Mouse (Mus musculus) embryonic facial prominence, embryonic 11.5 days (tissue): ENCODE data around the gene Prkca. TPM values are rescaled to one million over a fixed set of nuclear protein-coding genes. Genes with fewer than 3 reads are reported as not detected.

ENCODE experiments used
- ATAC-seq: fragments of 200-750 bp; cut with Nextera tagmentation; replicated peaks from 2 replicates; pipeline ENCODE4 v1.8.0; 2017; ENCODE audit warnings: low read depth; ENCODE audit not compliant: insufficient number of reproducible peaks, low FRiP score, low TSS enrichment
- DNase-seq: peaks from one replicate; pipeline ENCODE4 v3.0.0-alpha.2; 2015; ENCODE audit warnings: low spot score
- H3K27ac ChIP-seq: fragments of 300-500 bp; sonication (generic); replicated peaks from 2 replicates; pipeline ENCODE4 v1.5.1; 2014; ENCODE audit warnings: mild to moderate bottlenecking, low read depth, low read length, control low read depth
- H3K27me3 ChIP-seq: fragments of 300-500 bp; sonication (generic); 2 replicates; pipeline ENCODE4 v1.6.1; 2014; ENCODE audit warnings: mild to moderate bottlenecking, low read length, moderate library complexity, mixed read lengths; ENCODE audit not compliant: control insufficient read depth, insufficient read depth
- H3K36me3 ChIP-seq: fragments of 300-500 bp; sonication (generic); replicated peaks from 2 replicates; pipeline ENCODE4 v1.6.1; 2014; ENCODE audit warnings: low read depth, mild to moderate bottlenecking, low read length, moderate library complexity, mixed read lengths; ENCODE audit not compliant: control insufficient read depth, insufficient read depth
- H3K4me1 ChIP-seq: fragments of 300-500 bp; sonication (generic); 2 replicates; pipeline ENCODE4 v1.6.1; 2014; ENCODE audit warnings: low read length, mixed read lengths; ENCODE audit not compliant: control insufficient read depth, insufficient read depth
- H3K4me2 ChIP-seq: fragments of 300-500 bp; sonication (generic); 2 replicates; pipeline ENCODE4 v1.6.1; 2014; ENCODE audit warnings: low read depth, mild to moderate bottlenecking, control low read depth, low read length, moderate library complexity
- H3K4me3 ChIP-seq: fragments of 300-500 bp; sonication (generic); 2 replicates; pipeline ENCODE4 v1.5.1; 2014; ENCODE audit warnings: low read depth, low read length, control low read depth
- H3K9ac ChIP-seq: fragments of 300-500 bp; sonication (generic); replicated peaks from 2 replicates; pipeline ENCODE4 v1.6.1; 2014; ENCODE audit warnings: mild to moderate bottlenecking, control low read depth, low read length
- H3K9me3 ChIP-seq: fragments of 300-500 bp; sonication (generic); replicated peaks from 2 replicates; pipeline ENCODE4 v1.6.1; 2016; ENCODE audit warnings: mild to moderate bottlenecking, low read length, inconsistent platforms, mixed read lengths; ENCODE audit not compliant: control insufficient read depth
- WGBS: fragments of 180-500 bp; shearing (Covaris S2); extraction: QIAGEN DNeasy Blood & Tissue Kit; methylation state at CpG from one replicate; pipeline ENCODE4 v1.1.7; 2014; 5-methylcytosine and 5-hydroxymethylcytosine counted together
- polyA plus RNA-seq: library from polyadenylated mRNA; unstranded; fragments of >200 nt; fragmentation: Nextera tagmentation; extraction: Ambion mirVana; gene quantifications from 2 replicates; pipeline ENCODE4 v1.2.1, GENCODE M21; 2014

Gene Prkca
- polyA plus RNA-seq, 1 experiment from 2014 or later: 7.4 TPM

DNA sequence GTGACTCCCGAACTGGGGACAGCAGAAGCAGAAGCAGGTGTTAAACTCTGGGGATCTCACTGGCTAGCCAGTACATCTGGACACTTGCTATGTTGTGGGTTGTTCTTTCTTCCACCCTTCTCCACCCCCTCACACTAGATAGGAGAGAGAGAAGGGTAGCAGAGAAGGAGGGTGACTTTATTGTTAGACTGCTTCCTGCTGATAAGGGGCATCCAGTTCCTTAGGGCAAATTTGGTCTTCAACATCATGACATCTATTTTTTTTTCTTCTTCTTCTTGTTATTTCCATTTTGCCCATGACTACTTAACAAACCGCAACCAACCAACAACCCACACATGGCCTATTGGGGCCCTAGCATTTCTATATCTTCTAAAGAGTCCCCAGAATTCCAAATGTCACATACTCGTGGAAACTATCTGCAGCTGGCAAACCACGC, 97.4 kb downstream of the Prkca start:
- H3K36me3 ChIP-seq: no peaks in the 10 kb centered on the region
- 77% methylated on average over 4 of the region's 4 CpGs for WGBS
- H3K9me3 ChIP-seq: no peaks in the 10 kb centered on the region
- no peaks in the 10 kb centered on the region for H3K4me1 ChIP-seq
- ATAC-seq (no peak), DNase-seq (no peak)
- H3K27ac ChIP-seq: no peak overlapping the region
- H3K4me3 ChIP-seq: no peak overlapping the region
- H3K9ac ChIP-seq: no peak overlapping the region
- H3K4me2 ChIP-seq: no peak overlapping the region
- H3K27me3 ChIP-seq: no peaks in the 10 kb centered on the region

DNA sequence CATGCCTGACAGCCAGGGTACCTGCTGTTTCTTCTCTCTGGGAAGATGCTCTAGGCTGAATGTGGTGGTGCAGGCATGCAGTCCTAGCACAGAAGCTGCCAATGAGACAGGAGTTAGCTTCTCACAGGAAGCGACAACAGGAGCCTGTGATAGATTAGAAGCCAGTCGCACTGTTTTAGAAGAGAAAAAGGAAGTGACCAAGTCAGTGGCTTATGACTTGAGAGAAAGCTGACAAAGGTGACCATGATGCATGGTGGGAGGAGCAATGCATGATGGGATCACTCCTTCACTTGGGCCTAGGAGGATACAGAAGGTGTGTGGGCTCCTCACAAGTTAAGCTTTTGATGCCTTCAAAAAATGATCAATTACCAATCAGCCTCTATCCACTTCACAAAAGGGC, 99.5 kb downstream of the Prkca start:
- Histone ChIP-seq H3K4me2 (no peak overlapping the region), H3K27ac (no peak overlapping the region), H3K4me1 (no peaks in the 10 kb centered on the region), H3K36me3 (no peaks in the 10 kb centered on the region), H3K27me3 (no peaks in the 10 kb centered on the region), H3K9ac (no peak overlapping the region), H3K4me3 (no peak overlapping the region), H3K9me3 (no peaks in the 10 kb centered on the region)
- WGBS: 69% methylated on average over 2 of the region's 2 CpGs
- no peak for ATAC-seq
- DNase-seq: no peak

DNA sequence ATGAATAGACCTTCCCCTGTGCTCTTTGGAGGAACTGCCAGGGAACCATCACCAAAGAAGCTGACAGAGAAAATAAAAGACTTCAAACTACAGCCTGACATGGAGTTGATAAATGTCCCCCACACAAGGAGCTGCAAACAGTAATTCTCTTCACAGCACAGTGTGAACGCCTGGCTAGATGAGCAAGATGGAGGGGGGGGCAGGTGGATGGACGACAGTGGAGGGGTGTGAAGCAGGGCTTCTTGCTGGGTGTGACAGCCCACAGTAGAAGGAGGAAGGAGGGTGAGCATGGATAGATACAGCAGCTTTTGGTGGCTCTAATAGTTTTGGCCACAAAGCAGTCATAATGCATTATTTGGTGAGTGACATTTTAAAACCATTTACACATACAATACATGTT, 100.1 kb downstream of the Prkca start:
- ATAC-seq (no peak), DNase-seq (no peak)
- H3K9me3 ChIP-seq: no peaks in the 10 kb centered on the region
- no peak overlapping the region for H3K4me2 ChIP-seq
- H3K4me3 ChIP-seq: no peak overlapping the region
- no peaks in the 10 kb centered on the region for H3K4me1 ChIP-seq
- 61% methylated on average over 2 of the region's 2 CpGs for WGBS
- H3K36me3 ChIP-seq: no peaks in the 10 kb centered on the region
- H3K9ac ChIP-seq: no peak overlapping the region
- no peaks in the 10 kb centered on the region for H3K27me3 ChIP-seq
- no peak overlapping the region for H3K27ac ChIP-seq

DNA sequence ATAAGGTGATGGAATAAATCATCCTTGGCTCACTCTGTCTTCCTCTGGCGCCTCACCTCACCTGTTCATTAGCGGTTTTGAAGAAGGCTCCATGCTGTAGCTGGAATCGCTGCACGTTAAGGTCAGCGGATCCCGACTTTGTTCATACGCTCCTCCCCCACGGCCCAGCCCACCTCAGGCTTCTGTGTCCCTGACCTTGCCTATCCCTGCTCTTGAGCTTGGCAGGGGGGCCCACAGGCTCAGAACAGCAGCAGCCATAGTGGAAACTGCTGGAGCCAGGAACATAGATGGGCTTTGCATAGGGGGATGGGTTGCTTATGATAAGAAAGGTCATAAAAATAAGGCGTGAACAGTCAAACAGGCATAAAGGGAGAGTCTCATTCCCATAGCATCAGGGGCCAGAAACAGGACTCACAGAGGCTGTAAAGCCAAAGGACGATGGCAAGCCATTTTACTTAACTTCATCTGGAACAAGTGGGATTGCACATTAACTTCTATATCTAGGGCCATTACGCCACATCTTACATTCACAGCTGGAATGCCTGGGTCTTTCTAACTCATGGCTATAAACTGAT, 102.7 kb downstream of the Prkca start:
- Histone ChIP-seq H3K9me3 (no peaks in the 10 kb centered on the region), H3K27ac (no peak overlapping the region), H3K4me2 (no peak overlapping the region), H3K36me3 (no peaks in the 10 kb centered on the region), H3K27me3 (no peaks in the 10 kb centered on the region), H3K9ac (no peak overlapping the region), H3K4me1 (no peaks in the 10 kb centered on the region), H3K4me3 (no peak overlapping the region)
- DNase-seq (no peak), ATAC-seq (no peak)
- WGBS: 77% methylated on average over 11 of the region's 11 CpGs

DNA sequence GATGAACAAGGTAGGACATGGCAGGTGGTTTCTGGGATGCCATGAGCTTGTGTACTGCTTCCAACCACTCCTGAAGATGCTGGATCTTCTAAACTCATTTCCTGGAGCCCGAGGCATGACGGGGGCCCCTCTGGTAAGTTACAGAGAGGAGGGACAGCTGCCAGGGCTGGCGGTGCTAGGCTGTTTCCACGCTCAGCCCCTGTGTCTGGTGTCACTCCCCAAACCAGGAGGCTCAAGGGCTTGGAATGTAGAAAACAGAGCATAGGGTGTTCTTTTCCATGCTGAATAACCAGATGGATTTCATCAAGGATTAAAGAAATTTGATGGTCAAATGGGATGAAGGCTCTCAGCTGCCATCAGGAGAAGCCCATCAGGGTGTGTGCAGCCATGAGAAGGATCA, 104.6 kb downstream of the Prkca start:
- no peak overlapping the region for H3K4me3 ChIP-seq
- no peaks in the 10 kb centered on the region for H3K9me3 ChIP-seq
- no peak overlapping the region for H3K9ac ChIP-seq
- no peaks in the 10 kb centered on the region for H3K36me3 ChIP-seq
- no peaks in the 10 kb centered on the region for H3K4me1 ChIP-seq
- H3K27ac ChIP-seq: no peak overlapping the region
- no peaks in the 10 kb centered on the region for H3K27me3 ChIP-seq
- H3K4me2 ChIP-seq: no peak overlapping the region
- ATAC-seq: no peak
- no peak for DNase-seq
- 79% methylated on average over 4 of the region's 4 CpGs for WGBS

DNA sequence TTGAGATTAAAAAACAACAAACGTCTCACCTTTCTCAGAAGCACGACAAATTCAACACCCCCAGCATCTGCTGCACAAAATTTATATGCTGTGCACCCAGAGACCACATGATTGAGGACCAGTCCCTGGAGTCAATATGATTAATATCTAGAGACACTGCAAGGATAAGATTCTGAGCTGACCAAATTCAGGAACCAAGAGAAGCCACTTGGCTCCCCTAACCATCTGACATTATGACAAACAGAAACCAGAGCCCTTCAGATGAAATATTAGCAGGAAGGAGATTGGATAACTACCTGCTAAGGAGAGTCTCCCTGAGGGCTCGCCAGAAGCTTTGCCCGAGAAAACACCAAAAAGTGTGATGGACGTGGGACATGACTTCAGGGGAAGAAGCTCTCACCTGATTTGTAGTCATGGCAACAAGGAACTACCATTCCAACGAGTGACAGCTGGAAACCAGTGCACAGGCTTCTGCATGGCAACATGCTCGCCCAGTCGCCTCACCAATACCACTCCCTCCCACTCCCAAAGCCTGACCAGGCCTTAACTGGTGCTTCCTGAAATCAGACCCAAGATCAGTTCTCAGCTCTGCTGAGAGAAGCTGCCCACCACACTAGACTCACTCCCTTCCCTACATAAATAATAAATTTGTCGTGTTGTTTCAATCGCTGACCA, 106.8 kb downstream of the Prkca start:
- H3K9me3 ChIP-seq: no peaks in the 10 kb centered on the region
- no peak overlapping the region for H3K4me3 ChIP-seq
- H3K4me2 ChIP-seq: no peak overlapping the region
- ATAC-seq: no peak
- WGBS: 56% methylated on average over 10 of the region's 10 CpGs
- H3K9ac ChIP-seq: no peak overlapping the region
- H3K27me3 ChIP-seq: no peaks in the 10 kb centered on the region
- H3K4me1 ChIP-seq: no peaks in the 10 kb centered on the region
- no peak for DNase-seq
- no peaks in the 10 kb centered on the region for H3K36me3 ChIP-seq
- no peak overlapping the region for H3K27ac ChIP-seq

DNA sequence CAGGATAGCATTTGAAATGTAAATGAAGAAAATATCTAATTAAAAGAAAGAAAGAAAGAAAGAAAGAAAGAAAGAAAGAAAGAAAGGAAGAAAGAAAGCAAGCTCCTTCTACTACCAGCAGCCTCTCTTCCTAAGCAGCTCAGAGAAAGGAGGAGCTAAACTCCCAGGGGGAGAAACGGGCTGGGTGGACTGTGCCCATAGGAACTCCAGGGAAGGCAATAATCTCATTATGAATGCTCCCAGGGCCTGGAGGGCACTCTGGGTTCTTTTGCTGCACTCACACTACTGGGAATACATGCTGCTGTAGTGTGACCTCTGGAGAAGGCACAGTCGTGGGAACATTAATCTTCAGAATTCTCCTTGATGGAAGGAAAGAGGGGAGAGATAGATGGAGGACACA, 107.5 kb downstream of the Prkca start:
- no peak overlapping the region for H3K4me2 ChIP-seq
- no peak for ATAC-seq
- 18% methylated on average over 2 of the region's 2 CpGs for WGBS

DNA sequence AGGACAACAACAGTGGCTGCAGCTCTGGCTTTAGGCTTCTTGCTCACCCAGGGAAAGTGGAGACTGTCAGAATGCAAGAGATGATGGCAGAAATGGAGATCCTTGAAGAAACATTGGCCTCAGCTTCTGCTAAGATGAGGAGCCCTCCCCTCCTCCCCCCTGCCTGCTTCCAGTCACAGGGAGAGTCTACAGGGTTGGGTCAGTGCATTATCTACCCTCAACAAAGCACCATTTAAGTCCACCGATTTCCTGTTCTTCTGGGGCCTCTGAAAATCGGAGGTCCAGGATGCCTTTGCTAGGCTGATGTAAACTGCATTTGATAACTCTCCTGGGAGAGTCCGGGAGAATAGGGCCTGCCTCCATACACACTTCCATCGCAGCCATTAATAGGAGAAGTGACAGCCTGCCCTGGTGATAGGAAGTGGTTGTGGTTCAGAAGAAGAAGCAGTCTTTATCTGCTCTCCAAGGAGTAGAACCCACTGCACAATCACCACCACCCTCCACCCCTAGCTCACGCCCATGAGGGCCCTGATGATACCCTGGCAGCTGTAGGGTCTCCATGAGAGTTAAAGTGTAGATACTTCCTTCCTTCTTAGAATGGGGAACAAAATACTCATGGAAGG, 108.5 kb downstream of the Prkca start:
- Histone ChIP-seq H3K4me3 (no peak overlapping the region), H3K27me3 (no peaks in the 10 kb centered on the region), H3K9ac (no peak overlapping the region), H3K27ac (no peak overlapping the region), H3K4me2 (no peak overlapping the region), H3K36me3 (no peaks in the 10 kb centered on the region), H3K9me3 (no peaks in the 10 kb centered on the region), H3K4me1 (no peaks in the 10 kb centered on the region)
- no peak for DNase-seq
- no peak for ATAC-seq
- WGBS: 57% methylated on average over 5 of the region's 5 CpGs

More for the DNA sequence above, 107.5 kb downstream of the Prkca start:
- H3K27me3 ChIP-seq: no peaks in the 10 kb centered on the region
- H3K4me3 ChIP-seq: no peak overlapping the region
- H3K9me3 ChIP-seq: no peaks in the 10 kb centered on the region
- H3K27ac ChIP-seq: no peak overlapping the region
- no peak for DNase-seq
- no peaks in the 10 kb centered on the region for H3K4me1 ChIP-seq
- H3K36me3 ChIP-seq: no peaks in the 10 kb centered on the region
- H3K9ac ChIP-seq: no peak overlapping the region
